Mouse (Mus musculus) spleen, postnatal 4 days (tissue): ENCODE data around the gene Ifi35.
"Not testable (repeated sequence)": the region's sequence is repeated elsewhere in the genome, so short reads cannot be mapped to it uniquely, and the experiment has no call there.

ENCODE experiments used
- DNase-seq, 2 experiments: peaks; one replicate each; pipeline ENCODE4 v3.0.0; 2022; ENCODE audit warnings: low spot score in 2 of 2

The Ifi35 gene

DNA sequence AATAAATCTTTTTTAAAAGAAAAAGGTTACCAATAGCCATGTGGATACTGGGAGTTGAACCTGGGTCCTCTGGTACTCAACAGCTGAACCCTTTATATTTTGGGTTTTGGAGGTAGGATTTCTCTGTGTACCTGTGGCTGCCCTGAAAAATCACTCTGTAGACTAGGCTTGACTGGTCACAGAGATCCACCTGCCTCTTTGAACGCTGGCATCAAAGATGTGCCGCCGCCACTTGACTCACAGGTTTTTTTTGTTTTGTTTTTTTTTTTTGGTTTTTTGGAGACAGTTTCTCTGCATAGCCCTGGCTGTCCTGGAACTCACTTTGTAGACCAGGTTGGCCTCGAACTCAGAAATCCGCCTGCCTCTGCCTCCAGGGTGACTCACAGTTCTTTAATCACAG is 421 bp upstream of the Ifi35 start:
- DNase-seq: no peak

DNA sequence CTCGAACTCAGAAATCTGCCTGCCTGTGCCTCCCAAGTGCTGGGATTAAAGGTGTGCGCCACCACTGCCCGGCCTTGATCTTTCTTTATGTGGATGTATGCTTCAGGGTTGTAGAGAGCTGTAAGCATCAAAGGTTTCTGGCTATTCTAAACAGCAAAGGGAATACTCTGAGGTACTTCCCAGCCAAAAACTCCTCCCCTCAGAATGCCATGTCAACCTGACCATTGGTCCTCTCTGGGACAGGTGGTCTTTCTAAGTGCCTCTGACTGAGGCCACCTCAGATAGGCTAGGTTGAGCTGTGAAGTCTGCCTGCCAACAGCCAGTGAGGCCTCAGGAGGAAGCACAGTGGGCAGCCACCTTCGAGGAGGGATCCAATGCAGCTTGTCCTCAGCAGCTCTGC is 692 bp downstream of the Ifi35 start:
- no peak for DNase-seq

DNA sequence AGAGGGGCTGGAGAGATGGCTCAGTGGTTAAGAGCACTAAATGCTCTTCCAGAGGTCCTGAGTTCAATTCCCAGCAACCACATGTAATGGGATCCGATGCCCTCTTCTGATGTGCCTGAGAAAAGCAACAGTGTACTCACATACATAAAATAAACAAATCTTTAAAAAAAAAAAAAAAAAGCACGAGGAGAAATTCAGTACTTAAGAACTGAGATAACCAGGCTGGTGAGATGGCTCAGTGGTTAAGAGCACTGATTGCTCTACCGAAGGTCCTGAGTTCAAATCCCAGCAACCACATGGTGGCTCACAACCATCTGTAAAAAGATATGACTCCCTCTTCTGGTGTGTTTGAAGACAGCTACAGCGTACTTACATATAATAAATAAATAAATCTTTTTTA is 1.4 kb downstream of the Ifi35 start:
- DNase-seq: not testable (repeated sequence)

DNA sequence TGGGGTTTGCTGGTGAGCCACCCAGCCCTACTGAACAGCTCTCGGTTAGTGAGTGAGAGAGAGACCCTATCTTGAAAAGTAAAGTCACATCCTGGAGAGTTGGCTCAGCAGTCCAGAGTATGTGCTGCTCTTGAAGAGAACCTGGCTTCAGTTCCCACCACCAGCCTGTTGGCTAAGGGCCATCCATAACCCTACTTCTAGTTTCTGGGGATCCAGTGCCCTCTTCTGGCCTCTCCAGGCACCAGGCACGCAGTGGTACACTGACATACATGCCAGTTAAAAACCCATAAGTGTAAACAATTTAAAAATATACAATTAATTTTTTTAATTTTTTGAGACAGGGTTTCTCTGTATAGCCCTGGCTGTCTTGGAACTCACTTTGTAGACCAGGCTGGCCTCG is 2.2 kb downstream of the Ifi35 start:
- DNase-seq: no peak

DNA sequence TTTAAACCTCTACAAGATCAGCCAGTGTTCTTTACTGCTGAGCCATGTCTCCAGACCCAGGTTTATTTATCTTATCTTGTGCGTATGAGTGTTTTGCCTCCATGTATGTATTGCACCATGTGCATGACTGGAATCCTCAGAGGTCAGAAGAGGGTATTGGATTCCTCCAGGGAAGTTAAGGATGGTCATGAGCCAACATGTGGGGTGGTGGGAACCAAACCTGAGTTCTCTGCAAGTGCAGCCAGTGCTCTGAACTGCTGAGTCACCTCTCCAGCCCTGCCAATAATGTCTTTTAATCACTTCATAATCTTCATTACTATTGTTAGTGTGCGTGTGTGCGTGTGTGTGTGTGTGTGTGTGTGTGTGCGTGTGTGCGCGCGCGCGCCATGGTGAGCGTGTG is 3.3 kb downstream of the Ifi35 start:
- no peak for DNase-seq

DNA sequence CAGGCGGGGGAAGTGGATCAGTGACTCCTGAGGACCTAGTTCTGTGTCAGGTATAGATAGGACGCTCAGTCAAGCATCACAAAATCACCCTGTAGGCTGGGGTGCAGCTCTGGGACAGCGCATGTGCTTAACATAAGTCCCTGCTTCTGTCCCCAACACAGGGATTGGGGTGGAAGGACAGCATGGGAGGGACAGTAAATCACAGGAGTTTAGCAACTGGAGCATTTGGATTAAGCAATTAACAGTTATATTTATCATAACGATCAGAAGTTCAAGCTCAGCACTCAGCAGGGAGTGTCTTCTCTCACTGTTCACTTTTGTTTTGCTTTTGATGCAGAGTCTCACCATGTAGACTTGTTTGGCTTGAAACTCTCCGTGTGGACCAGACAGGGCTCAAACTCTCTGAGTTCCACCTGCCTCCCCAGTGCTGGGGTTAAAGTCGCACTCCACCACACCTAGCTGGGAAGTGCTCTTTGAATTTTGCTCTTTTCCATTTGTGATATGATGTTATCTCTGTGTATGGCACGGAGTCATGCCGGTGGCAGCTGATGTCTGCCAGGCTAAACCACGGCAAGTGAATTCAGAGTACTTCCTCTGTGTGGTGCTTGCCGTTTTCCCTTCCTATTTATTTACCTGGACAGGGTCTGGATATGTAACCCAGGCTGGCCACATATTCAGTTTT is 4.0 kb downstream of the Ifi35 start:
- no peak for DNase-seq

DNA sequence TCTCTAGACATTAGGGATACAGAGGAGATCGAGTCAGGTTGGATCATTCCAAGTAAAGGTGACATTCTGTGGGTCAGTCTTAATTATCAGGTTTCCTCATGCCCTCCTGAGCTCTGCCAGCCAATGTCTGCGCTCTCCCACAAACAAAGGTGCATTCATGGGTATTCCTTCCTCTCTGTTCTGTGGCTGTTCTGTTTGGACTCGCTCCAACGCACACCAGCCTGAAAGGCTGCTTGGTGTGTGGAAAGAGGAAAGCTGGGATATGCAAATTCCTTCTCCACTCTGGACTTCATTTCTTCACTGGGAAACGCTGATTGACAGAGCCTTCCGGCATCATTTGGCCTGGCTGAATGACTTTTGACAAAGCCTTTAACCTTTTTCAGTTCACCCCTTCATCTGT is 6.5 kb downstream of the Ifi35 start:
- DNase-seq: no peak

DNA sequence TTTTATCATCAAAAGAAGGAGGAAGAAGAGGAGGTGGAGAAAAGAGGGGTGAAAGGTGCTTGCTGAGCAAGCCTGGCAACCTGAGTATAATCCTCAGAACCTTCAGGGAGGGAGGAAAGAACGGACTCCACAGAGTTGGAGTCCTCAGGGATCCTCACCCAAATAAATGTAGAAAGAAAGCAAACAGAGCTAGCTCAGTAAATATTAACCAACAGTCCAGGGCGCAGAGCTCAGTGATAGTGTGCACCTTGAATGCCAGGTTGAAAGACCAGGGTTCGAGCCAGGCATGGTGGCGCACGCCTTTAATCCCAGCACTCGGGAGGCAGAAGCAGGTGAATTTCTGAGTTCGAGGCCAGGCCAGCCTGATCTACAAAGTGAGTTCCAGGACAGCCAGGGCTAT is 7.4 kb downstream of the Ifi35 start:
- DNase-seq: no peak

DNA sequence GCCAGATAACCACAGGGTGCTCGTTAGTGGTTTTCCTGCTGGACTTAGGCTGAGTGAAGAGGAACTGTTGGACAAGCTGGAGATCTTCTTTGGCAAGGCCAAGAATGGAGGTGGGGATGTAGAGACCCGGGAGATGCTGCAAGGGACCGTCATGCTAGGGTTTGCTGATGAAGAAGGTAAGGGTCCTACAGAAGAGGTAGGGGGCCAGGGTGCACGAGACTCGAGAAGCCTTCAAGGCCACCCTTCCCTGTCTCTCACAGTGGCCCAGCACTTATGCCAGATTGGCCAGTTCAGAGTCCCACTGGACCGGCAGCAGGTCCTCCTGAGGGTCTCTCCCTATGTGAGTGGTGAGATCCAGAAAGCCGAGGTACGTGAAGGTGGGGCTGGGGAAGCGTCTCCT is 9.4 kb downstream of the Ifi35 start:
- no peak for DNase-seq

DNA sequence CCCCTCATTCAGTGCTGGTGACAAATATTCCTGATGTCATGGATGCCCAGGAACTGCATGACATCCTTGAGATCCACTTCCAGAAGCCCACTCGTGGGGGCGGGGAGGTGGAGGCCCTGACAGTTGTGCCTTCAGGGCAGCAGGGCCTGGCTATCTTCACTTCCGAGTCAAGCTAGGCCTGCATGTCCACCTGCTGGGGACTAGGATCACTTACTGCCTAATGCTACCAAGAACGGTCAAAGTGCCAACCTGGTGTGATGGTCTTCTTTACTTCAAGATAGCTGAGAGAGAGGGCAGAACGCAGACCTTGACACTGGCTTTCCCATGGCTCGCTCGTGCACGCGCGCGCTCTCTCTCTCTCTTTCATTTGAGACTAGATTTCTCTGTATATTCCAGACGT is 10.0 kb downstream of the Ifi35 start:
- no peak for DNase-seq

DNA sequence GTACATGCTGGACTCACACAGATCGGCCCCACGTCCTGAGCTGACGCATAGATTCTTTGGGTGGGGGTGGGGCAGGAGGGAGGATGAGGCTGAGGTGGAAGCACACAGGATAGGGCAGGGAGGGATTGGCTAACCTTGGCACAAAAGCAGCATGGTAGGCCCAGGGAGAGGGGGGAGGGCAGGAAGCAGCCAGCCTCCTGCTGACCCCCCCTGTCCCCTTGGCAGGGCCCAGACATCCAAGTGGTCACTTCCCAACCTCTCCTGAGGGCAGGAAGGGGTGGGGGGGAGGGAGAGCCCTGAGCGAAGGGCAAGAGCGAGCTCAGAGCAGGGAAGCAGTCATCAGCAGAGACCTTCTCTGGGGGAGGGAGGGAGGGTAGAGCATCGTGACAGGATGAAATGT is 11.5 kb downstream of the Ifi35 start:
- DNase-seq: no peak

DNA sequence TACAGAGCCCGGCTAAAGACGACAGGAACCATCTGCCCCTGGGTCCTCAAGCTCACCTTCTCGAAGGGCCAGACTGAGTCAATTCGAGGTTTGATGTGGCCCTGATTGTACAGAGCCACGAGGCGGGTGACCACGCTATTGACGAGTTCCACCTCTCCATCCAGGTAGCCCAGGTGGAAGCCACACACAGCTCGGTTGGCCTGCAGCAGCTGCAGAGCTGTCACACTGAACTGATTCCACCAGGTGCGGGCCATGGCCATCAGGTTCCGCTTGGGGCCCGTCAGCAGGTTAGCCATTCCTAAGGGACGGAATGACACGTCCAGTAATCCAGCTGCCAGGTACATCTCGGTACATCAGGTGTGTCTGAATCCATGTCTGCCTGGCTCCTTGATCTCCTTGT is 12.1 kb downstream of the Ifi35 start:
- DNase-seq: no peak

DNA sequence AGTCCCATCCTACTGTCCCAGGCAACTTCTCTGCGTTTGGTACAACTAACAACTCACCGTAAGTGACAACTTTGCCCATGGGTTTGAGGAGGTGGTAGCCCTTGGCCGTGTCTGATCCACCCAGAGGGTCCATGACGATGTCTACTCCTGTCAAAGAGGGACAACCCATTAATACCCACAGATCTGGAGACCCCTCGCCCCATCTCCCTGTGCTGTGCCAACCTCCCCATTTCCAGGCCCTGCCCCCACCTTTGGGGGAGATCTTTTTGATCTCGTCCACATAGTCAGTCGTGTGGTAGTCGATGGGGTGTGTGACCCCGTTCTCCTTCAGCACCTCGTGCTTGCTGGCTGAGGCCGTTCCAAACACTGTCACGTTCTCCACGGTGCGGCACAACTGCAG is 13.9 kb downstream of the Ifi35 start:
- no peak for DNase-seq

DNA sequence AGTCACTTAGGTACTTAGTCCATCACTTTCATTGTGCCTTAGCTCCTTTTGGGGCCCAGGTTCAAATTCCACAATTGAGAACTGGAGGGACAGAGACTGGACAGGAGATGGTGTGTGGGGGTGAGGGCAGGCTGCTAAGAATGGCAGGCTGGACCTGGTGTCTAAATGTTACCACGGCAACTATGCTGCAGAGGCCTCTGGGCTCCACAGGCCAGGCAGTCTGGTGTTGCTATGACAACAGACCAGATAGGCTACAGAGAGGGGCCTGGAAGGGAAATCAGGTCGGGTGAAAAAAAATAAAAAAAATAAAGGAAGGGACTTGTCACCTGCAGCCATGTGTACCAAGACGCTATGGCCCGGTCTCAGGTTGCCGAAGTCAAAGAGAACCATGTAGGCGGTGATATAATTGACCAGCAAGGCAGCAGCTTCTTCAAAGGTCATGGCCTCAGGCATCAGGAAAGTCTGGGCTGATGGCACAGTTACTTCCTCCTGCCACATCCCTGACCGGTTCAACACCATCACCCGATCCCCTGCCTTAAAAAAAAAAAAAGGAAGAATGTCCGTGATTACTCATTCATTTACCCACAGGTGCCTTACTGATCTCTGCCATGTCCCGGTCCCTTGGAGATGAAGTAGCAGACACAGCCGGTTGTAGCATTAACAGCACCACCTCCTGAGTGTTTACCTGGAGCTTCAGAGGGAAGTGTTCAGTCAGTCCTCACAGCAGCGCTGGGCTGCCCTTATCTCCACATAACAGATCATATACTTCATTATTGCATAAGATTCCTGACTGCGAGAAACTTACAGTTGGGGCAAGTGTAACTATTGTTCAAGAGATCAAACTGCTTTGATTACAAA is 14.6 kb downstream of the Ifi35 start:
- no peak for DNase-seq

DNA sequence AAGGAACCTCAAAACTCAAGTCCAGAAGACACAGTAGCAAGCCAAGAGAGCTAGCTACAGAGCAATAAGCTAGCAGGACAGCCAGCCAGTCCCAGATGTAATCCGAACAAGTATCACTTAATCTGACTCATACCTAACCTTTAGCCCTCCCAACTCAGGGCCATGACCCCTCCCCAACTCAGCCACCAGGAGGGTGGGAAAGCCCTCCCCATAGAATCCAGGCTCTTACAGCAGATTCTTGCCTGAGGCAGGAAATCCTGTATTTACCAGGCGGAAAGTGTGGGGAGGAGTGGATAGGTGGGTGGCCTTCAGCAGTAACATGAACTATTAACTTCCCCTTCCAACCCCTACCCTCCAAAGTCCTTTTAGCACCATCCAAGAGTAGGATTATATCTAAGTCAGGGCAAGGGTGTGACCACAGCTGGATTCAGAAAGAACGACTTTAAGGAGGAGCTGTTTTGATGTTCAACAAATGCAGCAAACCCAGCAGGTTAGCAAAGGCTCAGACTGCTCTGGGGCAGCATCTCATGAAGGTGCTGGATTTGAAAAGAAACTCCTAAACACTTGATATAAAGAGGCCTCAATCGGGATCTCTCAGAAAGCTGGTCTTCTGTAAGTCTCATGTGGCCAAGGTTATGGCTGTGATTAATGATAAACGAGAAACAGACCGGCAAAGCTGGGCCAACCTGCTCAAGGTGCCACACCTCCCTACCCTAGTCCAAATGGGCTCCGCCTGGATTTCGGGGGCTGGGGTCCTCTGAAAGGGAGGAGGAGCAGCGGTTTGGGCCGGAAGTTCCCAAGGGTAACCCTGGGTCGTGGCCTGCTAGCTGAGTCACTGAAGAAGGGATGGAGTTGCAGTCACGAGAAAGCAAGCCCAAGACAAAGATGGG is 16.2 kb downstream of the Ifi35 start, which contains the start of gene Rnd2:
Gene Rnd2, plus strand, starts transcription at position 789 of the 890 bp plus-strand sequence.
- DNase-seq: no peak

DNA sequence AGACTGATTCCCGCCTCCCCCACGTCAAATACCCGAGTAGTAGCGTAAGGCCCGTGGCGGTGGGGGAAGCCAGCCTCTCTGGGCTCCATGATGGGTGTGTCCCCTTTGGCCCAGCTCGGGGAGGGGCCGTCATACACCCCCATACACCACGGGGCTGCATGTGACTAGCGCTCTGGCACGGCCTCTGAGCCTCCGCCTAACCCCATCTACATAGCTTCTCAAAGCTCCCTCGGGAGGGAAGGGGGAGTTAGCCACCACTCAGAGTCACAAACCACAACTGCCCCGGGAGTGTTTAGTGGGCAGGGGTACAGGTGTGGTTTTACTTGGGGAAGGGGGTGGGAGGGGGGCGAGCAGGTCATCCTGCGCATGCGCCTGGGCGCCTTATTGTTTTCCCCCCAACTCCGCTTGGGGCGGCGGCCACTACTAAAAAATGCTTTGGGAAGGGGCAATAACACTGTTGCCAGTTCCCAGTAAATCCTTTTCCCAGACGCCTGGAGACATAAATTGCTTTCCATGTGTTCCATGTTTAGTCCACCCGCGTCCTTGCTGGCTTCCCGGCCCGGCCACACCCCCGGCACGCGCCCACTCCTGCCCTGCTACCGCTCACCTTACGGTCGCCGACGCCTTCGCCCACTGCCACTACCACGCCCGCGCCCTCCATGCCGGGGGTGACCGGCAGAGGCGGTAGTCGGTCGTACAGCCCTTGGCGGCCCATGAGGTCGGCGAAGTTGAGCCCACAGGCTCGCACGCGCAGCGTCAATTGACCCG is 17.1 kb downstream of the Ifi35 start:
- DNase-seq: peak; percentile 39 to 74

DNA sequence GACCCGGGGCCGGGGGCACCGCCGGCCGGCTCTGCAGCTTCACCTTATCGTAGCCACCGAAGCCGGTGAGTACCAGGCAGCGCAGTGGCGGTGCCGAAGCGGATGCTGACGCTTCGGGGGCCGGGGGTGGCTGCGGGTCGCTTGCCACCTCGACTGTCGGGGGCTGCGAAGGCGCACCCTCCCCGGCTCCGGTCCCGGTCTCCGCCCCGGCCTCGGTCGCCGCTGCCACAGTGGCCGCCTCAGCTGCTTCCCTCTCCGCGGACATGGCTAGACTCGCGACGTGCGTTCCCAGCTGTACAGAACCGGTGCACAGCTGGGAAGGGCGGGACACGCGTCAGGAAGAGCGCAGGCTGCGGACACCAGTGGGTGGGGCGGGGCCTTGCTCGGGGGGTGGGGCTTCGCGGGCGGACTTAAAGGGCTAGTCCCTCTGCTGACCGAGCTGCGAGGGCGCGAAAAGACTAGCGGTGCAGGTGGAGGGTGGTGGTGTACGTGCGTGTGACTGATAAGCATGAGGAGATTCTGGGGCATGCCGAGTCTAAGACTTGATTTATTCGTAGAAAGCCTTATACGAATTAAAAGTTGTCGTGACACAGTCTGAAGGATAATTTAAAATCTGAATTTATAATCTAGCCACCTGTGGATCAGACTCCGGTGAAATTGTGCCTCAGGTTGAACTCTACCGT is 17.8 kb downstream of the Ifi35 start, which contains the start of gene Vat1:
Gene Vat1, minus strand, starts transcription at position 362 of the 683 bp plus-strand sequence.
- DNase-seq: peak; percentile 58 to 80

DNA sequence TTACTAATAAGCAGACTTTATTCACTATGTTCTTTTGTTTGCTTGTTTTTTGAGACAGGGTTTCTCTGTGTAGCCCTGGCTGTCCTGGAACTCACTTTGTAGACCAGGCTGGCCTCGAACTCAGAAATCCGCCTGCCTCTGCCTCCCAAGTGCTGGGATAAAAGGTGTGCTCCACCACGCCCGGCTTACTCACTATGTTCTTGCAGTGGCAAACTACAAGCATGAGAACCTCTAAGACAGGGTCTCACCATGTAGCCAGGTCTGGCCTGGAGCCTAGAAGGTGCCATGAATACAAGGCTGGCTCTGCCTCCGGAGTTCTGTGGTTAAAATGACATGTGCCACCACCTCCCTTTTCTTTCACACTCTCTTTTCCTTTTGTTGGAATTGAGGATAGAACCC is 18.3 kb downstream of the Ifi35 start:
- DNase-seq: not testable (repeated sequence)

DNA sequence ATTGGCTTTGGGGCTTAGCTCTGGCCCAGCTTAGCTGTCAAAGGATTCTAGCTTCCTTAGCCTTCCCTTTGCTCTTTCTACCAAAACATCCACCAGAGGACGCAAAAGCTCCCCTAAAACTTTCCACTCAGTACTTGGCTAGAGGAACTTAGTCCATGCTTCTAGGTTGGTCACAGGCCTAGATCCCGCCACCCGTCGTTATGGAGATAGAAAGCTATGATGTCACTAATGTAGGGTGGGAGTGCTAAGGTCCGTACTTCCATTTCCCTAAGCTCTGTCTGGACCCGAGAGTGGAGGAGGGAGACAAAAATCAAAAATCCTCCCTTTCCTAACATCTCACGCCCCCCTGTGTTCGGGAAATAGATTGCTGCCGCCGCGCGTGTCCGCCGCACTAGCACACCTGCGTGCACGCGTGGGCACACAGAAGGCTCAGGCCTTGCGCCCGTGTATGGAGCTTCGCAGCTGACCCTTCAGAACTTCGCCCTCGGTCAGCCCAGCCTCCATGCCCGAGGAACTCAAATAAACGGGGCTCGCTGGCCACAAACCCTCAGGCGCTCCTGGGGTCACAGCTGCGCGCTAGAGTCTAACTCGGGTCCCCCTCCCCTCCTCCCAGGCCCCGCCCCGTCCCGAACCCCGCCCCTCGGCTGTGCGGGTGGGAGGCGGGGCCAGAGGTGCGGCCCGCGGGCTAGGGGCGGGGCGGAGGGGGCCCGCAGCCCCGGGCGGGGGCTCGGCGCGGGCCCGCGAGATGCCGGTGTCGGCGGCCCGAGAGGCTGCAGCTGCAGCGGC is 19.5 kb downstream of the Ifi35 start:
- DNase-seq: peak; percentile 39 to 79

DNA sequence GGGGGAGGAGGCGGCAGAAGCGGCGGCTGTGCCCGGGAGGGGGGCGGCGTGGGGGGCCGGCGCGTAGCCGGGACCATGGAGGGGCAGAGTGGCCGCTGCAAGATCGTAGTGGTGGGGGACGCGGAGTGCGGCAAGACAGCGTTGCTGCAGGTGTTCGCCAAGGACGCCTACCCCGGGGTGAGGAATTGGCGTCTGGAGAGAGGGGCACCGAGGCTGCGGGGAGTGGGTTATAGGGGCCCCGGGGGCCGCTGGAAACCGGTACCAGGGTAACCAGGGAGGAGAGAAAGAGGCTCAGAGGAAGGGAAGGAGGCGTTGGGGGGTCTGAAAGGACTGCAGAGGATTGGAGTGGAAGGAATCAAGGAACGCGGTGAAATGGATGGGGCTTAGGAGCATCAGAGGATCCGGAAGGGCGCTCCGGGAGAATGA is 20.1 kb downstream of the Ifi35 start:
- DNase-seq: peak in 1 of 2 experiments; percentile 74
